Mouse (Mus musculus): ENCODE data around the gene Accs.

Gene Accs

DNA sequence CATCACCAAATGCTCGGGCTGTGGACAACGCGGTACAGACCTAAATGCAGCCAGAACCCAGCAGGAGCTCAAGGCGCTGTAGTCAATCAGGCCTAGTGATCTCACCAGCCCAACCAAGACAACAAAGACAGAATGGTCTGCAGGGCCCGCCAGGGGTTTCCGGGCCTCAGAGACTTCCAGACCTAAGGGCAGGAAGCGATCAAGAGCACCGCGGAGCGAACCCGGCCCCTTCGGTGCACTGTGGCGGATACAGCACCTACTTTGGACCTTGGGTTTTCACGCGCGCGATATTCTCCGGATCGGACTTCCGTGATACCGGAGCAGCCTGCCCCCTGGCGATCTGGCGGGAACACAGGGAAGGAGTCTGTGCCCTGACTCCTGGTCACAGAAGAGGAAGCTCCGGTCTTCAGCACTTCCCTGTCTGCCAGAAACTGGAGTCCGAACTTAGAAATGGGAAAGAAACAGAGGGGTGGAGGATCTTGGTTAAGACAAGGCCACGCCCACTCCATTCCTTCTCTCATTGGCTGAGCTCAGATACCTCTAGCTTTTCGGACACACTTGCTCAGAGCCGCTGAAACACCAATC lies at the start of gene Accs:
Accs (minus strand) TSS at position 439 of the 585 bp plus-strand sequence.
- DNase-seq (ENCODE audit: low spot score), result peak; percentile 67

DNA sequence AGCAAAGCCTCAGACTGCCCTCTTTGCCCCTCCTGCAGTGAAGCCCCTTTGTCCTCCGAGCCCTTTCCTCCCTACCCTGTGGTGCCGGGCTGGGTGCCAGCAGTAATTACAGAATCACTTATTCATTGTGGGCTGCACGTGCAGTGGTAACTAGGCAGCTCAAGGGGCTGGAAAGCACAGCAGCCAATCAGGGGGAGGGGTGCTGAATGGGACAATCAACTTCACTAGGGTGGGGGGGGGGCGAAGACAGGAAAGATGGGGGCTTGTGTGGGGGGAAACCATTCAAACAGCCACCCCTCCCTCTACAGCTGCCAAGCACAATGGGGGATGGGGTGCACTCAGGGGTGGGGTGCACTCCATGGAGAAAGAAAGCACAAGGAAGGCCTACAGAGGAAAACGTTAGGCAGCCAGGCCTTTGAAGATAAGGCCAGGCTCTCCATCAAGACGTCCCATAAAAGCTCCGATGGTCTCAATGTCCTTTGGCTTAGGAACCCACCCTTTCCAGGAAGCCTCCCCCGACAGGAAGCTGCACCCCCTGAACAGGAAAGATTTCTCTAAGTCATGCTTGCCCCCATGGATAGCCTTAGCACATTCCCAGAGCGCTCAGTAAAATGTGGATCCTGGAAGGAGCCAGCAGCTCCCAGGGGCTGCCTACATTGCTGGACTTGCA lies 42.0 kb upstream of the Accs start:
- peak; percentile 72 for DNase-seq (ENCODE audit: low spot score)

DNA sequence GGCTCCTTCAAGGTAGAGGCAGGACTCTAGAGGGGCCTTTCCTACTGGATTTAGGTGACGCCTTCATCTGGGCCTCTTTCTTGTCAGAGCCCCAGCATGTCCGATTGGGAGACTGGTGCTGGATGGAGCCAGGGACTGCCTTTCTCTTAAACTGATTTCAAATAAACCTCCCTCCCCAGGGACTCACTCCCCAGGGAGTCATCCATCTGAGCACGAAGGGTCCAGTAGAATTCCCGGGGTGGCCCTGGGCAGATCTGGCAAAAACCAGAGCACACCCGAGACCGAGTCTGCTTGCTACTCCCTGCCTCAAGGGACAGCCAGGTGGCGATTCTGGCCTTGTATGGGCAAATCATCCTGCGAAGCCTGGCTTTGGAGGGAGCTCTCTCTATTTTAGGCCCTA lies 40.4 kb upstream of the Accs start:
- DNase-seq (ENCODE audit: low spot score), result no peak

DNA sequence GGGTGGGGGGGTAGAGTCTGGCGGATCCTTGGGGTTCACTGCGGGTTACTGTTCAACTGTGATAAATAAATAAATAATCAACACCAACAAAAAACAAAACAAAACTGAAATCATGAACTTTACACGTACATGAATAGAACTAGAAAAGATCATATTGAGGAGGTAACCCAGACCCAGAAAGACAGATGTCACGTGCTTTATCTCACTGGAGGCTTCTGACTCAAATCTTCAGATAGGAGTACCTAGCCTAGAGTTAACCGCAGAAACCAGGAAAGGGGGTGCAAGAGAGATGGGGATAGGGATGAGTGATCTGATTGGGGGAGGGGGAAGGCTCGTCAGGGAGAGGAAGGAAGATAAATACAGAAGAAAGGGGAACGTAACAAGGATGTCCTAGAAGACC lies 39.3 kb upstream of the Accs start:
- DNase-seq (ENCODE audit: low spot score), result no peak

DNA sequence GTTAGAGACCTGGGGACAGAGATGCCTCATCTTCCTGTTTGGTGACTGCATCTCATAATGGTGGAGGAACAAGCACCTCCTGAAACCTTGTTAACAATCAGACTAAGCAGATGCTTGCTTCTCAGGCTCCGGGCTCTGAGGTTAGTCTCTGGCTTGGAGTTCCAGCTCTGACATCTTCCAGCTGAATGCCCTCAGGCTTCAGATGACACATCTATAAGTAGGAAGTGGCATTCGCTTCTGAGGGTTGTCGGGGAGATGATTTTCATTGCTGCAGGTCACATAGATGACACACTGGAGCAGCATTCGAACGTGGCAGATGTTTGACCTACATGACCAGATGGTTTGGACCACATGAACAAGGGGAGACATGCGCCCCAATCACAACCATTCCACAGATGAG lies 38.6 kb upstream of the Accs start:
- no peak for DNase-seq (ENCODE audit: low spot score)

DNA sequence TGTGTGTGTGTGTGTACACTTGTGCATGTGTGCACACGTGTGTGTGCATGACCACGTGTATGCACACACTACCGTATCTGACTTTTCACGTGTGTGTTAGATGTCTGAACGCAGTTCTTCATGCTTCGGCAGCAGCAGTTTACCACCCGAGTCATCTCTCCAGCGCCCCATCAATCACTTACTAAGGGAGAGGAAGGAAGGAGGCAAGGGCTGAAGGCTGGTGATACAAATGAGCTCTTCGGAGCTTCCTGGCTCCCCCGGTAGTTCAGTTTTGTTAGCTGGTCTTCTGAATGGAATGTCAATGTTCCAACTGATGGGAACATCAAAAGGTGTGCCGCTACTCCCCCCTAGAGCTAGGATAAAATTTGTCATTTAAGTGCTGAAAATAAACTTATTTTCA lies 37.5 kb upstream of the Accs start:
- DNase-seq (ENCODE audit: low spot score), result no peak

DNA sequence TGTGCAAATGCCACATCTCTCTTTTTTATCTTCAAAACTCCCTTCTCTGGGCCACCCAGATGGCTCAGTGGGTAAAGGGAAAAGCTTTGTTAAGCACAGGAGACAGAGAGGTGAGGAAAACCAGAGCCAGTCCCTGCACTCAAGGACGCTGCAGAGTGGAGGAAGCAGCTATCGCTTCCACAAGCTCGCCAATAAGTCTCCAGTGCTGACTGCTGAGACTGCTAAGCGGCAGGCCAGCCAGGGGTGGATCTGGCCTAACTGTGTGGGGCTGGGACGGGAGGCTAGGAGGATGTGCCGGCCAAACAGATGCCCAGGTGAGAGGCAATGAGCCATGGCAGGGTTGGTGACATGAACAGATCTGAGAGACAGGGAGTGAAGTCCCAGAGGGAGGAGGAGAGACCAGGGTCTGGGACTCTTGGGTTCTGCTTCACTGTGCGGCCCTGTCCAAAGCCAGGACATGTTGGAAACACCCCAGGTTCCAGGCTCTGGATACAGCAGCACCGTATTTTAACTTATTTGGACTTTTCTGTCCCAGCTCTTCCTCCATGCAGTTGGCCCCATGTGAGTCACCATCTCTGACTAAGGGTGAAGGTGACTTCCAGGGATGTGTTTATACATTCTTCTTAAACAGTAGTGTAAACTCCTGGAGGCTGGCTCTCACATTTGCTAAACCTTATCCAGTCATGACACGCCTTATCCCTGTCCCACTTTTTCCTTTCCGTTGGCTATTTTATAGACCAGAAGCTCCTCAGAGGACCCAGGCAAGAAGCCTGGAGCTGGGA lies 36.5 kb upstream of the Accs start:
- DNase-seq (ENCODE audit: low spot score), result no peak

DNA sequence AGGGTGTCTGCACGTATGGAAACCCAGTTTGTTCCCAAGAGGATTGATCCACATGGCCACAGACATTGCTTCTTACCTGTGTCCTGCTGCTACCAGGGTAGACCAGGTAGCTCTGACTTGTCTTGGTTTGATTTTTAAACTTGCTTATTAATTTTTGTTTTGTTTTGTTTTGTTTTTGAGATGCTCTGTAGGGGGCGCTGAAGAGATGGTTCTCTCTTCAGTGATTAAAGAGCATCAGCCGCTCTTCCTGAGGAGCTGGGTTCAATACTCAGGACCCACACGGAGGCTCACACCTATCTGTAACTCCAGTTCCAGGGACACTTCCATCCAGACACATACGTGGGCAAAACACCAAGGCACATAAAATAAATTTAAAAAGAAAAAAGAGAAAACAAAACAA lies 33.3 kb upstream of the Accs start:
- no peak for DNase-seq (ENCODE audit: low spot score)

DNA sequence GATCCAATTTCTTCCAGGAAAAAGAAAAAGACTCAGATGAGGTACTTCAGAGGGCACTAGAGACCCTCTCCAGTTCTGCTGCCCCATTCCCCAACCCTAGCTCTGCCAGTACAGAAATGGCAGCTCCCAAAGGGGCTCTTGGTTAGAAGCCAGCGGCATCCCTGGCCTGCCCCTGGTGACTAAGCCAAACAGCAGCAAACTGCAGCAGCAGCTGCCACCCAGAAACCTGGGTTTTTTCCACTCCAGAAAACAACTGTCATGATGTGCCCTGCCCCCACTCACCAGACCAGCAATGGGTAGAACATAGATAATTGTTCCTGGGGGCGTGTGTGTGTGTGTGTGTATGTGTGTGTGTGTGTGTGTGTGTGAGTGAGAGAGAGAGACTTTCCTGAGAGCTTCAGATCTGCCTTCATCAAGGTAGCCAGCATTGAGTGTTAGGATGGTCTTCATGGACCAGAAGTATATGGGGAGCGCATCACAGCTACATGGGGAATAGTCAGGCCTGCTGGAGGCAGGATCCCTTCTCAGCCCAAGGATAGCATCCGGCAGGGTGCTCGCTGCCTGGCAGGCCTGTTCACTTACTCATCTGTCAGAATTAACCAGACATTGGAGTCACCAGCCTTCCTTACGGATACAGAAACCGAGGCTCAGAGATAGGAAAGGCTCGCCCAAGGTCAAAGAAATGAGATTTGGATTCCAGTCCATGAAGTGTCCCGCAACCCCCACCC lies 32.1 kb upstream of the Accs start:
- no peak for DNase-seq (ENCODE audit: low spot score)

DNA sequence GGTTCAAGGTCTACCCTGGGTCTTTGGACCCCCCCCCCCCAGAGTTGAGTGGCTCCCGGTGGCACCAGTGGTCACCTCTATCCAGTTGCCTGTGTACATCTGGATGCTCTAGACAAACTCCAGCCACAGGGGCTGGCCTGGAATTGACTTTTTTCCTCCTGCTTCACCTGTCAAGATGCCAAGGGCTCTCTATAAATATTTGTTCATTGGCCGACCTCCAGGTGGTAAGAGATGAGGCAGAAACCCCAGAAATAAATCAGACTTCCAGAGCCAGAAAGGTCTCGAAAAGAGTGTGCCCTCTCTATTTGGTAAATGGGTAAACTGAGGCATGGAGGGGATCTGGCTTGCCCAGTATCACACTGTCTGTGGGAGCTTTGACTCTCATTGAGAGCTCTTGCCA lies 31.2 kb upstream of the Accs start:
- DNase-seq (ENCODE audit: low spot score), result no peak

DNA sequence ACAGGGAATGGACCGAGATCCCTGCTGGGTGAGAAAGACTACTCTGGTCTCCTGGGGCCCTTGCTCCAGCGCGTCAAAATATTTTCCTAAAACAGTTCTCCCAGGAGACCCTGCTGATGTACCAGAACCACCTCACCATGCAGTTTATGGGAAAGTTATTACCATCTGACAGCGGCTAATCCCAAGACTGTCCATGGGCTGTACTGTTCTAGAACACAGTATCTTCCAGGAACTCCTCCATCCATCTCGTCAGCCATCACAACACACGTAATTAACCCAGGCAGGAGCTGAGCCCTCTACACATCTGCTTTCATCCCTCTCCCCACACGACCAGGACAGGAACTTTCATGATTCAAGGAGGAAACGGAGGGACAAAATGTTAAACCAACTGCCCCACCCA lies 30.7 kb upstream of the Accs start:
- DNase-seq (ENCODE audit: low spot score), result no peak

DNA sequence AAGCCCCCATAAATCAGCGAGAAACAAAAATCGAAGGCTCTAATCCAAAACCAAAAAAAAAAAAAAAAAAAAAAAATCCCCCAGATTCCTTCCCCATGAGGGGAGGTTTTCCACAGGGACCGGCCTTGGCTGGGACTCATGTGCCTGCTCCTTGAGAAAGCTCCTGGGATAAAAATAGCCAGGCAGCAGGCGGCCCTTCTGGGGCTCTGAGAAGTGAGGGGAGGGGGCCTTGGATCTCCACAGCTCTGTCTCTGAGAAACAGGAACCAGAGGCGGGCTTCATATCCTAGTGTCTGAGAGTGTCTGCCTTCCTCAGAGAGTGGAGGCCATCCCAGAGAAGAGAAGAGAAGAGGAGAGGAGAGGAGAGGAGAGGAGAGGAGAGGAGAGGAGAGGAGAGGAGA lies 27.3 kb upstream of the Accs start:
- DNase-seq (ENCODE audit: low spot score), result no peak

DNA sequence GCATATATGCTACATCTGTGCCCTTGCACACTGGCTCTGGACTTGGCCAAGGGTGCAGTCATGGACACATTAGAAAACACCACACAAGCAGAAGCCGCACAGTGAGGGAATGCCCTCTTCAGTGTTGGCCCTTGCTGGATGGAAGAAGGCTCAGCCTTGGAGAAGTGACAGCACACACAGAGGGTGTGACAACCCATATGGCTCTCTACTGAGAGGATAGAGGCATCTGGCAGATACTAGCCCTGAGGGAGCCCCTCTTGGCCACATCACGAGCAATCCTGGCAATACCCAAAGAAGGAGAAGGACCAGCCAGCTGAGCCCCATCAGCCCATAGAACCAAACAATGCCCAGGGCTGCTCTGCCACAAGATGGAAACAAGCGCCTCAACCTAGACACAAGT lies 24.9 kb upstream of the Accs start:
- DNase-seq (ENCODE audit: low spot score), result no peak

DNA sequence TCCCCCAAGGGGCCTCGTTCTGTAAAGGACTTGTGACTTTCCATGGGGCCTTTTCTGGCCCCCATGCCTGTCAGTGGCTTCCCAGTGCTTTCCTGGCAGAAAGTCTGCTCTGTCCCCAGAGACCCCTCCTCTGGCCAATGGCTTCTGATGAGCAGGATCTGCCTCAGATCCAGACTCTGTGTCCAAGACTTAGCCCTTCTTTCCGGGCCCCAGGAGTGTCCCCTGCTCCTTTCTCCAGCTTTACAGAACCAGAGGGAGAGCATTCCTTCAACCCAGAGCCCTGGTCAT lies 24.4 kb upstream of the Accs start:
- DNase-seq (ENCODE audit: low spot score), result no peak

DNA sequence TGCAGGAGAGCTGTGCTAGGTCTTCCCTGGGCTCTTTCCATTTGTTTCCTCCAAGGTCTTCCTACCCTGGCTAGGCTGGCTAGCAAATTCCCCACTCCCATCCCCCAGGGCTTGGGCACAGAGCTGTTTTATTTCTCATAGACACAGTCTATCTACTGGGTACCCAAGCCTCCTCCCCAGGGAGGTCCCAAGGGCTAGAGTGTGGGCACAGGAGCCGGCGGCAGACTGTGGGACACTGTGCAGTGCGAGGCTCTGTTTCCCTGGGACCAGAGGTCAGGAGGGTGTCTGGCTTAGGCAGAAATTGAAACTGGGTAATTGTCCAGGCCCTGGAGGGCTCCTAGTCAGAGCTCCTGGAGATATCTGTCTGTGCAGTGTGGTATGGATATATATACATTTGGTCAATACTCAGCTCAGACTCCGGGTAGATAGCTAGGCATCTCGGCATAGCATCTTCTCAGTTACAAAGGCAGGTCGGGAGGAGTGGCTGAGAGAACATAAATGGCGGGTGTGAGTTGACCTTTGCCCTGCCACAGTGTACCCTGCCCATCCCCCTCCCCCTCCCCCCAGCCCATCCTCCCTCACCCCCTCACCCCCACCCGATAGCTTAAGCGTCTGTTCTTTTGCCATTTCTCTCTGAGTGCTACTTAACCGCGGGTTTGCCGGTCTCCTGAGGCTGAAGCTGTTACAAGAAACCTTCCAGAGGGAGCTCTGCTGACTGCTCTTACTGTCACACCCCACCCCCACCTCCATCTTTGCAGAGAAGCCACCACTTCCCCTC lies 23.9 kb upstream of the Accs start:
- DNase-seq (ENCODE audit: low spot score), result no peak

DNA sequence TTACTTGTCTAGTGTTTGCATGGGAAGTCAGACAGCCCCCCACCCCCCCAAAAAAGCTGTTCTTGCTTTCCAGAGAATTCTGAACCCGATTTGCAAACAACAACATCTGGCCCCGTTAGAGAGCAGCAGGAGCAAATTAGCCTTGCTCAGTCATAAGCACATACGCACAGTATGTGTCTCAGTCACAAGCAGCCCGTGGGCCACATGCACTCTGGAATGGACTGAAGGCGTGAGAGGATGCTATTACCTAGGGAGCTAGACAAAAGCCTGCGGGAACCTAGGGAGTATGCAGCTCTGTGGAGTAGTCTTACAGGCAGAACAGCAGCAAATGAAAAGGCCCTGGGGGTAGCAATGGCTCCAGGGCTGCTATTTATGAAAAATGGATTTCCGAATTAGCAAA lies 22.5 kb upstream of the Accs start:
- no peak for DNase-seq (ENCODE audit: low spot score)

DNA sequence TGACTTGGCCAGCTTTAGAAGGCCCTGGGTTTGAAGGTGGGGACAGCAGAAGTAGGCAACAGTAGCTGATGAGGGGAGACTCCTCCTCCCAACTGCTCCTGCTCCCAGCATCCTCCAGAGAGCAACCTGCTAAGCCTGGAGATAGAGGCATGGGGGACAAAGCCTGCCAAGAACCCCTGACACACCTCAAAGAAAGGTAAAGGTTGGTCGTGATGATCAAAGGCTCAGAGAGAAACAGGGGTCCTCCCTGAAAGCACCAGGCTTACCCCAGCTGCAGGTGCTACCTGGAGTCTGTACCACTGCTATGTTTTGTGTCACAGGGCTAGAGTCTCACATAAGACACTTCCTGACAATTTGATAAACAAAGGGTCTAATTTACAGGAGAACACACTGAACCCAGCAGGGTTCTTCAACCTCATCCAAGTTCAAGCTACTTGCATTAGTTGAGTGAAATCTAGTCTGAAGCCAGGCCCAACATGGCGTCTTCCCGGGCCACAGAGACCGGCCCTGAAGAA lies 21.7 kb upstream of the Accs start:
- DNase-seq (ENCODE audit: low spot score), result no peak

DNA sequence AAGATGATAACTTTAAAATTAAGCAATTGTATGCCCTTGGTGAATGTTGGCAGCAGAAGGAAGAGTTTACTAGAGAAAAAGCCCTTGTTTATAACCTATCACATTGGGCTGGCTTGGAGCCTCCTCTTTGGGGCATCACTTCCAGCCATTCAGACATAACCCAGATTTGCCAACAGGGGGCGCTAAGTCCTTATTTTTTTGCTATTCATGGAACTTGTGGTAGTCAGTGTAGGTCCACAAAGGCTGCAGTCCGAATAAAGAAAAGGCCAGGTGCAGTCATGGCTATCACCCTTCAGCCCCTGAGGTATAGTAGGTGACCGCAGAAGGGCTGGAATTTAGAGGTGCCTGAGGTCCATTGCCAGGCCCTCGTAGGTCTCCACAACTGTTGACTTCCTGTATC lies 21.1 kb upstream of the Accs start:
- DNase-seq (ENCODE audit: low spot score), result peak; percentile 85

DNA sequence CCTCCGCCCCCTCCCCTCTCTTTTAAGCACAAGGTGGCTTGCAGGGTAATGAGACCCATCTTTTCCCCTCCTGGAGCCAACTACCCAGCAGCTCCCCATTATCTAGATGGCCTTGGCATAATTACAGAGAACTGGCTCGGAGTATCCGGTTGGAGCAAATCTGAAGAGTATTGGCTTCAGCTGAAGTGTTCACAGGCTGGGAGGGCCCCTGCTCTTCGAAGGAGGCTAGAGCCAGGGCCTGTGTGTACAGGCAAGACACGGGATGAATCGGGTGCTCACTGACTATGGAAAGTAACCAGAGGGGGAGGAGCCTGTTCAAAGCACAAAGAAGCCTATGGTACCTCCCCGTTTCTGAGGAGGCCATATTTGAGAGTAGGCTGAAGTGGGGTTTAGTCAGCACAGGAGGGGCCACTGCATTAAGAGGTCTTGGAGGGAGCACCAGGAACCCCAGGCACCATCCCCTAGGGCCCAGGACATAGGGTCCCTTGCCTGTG lies 19.4 kb upstream of the Accs start, which contains the start of gene Accsl:
Accsl (minus strand) TSS at position 51 of the 494 bp plus-strand sequence.
- no peak for DNase-seq (ENCODE audit: low spot score)

DNA sequence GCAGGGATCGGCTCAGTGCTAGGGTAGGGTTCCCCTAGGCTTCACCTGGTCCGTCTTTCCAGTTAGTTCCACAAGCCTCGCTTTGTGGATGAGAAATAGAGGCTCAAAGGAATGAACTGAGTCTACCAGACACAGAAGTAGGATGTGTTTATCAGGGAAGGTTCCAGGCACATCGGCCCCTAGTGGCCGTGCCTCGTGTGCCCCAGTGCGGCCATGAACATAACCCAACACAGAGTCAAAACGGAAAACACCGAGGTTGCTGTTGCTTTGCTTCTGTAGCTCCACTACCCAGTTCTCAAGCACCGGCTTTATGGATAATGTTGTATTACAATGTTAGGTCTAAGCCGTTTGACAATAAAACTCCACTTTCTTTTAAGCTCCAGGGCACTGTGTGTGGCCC lies 18.8 kb upstream of the Accs start:
- DNase-seq (ENCODE audit: low spot score), result no peak

DNA sequence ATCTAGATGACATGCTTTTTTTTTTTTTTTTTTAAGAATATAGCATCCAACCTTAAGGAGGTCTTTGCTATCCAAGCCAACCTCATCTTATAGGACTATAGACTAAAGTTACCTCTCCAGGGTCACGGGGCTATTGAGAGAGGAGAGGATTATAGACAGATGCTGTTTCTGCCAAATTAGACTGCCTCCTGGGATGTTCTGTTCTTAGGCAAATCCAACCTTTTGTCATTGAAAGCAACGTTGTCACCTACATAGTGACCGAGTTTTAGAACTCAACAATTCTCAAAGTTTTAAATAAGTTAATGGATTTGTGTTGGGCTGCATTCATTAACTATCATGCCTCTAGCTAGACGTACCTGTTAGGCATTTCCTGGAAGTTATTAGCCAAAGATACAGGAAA lies 13.5 kb upstream of the Accs start:
- DNase-seq (ENCODE audit: low spot score), result no peak

DNA sequence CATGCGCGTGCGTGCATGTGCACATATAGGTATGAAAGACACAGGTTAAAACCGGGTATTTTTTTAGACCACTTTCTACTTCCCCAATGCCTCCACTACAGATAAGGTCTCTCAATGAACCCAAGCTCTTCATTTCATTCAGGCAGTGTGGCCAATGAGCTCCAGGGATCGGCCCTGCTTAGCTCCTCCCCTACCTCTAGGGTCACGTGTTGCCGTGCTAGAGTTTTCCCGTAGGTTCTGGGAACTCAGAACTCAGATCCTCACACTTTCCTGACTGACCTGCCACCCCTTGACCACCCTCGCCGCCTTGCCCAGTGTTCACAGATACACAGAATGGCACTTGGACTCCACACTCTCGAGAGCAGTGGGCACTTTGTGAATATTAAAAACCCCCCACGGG lies 9.1 kb upstream of the Accs start:
- DNase-seq (ENCODE audit: low spot score), result no peak
